Mouse (Mus musculus) B cell, adult 2 months (primary cell): ENCODE data around the gene Loxl3.

Source experiments
- DNase-seq, 2 experiments: peaks; one replicate each; pipeline ENCODE4 v3.0.0; 2022

Gene Loxl3

DNA sequence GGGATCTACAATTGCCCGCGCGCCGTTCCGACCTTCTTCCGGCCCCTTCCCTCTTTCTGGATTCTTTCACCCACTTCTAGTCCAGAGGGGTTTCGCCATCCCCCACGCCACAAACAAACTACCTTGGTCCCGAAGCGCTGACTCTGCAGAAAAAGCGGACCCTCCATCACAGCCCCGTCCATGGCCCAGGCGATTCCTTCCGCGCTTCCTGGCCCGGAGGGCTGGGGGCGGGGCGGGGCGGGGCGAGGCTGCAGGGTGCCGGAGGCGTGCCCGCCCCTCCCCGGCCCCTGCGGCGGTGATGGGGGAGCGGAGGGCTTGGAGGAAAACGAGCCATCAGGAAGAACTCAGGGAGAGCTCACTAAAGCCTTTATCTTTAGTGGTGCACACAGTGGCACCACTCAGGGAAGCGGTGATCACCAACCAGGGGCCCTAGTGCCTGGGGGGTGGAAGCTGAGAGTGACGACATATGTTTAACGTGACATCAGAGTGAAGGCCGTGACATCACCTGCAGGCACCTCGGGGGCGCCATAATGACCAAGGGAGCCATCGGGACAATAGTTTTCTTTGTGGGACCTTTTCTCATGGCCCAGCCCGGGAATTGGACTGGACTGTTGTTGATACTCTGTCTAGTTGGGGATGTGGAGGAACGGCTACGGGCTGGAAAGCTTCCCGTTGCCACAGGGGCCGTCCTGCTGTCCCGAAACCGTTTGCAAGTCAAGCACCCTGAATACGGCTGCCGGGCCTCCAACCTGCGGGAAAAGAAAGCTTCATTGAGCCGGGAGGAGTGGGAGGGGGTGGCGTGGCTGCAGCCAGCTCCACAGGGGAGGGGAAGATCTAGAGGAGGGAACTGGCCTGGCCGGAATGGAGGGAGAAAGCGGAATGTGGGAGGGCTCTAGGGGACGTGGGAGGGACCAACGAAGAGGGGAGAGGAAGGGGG lies at the start of gene Loxl3, which contains the start of gene Dok1:
Gene Loxl3 (plus strand): TSS at position 925 of the 937 bp plus-strand sequence.
Gene Dok1 (minus strand): TSS at position 223 of the 937 bp plus-strand sequence.
- peak; percentile 76 to 81 for DNase-seq

DNA sequence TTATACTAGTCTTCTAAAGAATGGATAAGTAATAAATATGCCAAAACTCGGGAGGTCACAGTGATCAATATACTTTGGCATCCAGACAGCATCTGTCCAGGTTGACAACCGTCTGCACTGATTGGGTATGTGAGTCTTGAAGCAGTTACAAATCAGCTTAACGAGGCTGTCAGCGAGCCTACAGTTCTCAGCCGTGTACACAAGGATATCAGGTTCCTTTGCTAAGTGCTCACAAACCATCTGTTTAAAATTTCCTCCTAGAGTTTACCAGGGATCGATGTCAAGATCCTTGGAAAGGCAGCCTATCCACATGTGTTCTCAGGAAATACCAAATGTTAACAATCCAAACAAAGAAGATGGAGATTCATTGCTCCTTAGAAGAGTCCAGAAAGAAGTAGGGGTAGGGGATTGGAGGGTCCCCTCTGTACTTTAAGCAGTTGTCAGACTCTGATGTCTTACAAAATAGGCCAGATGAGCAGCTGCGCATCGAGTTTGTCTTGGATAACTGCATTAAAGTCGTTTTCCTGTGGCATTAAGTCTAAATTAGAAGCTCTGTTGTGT lies 46.5 kb upstream of the Loxl3 start:
- DNase-seq: no peak

DNA sequence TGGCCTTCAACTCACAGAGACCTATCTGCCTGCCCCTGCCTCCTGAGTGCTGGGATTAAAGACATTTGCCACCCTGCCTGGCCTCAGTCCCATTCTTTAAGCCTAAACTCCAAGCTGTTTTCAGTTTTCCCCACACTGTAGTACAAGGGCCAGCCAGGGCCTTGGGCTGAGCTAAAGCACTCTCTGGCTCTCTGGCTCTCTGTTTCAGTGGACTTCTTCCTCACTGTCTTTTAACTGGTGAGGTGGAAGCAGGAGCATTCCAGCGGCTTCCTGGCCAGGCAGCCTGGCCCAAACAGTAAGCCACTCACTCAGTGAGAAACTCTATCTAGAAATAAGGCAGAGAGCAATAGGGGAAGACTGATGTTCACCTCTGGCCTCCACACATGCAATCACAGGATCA lies 40.3 kb upstream of the Loxl3 start:
- DNase-seq: no peak

DNA sequence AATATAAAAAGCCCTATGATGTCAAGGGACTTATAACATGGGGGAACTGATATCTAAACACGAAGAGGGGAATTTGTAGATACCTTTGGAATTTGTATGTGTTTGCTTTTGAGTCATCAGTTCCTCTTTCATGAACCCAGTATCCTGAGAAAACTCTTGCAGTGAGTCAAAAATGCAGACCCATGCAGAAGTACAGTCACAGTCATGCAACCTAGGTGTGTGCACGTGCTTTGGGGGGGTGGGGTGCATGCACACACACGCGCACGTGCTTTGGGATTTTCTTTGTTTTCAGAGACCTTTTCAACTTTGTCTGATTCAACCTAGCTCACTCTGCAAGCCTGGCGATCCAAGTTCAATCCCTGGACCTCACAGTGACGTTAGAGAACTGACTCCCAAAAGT lies 39.6 kb upstream of the Loxl3 start:
- DNase-seq: no peak

DNA sequence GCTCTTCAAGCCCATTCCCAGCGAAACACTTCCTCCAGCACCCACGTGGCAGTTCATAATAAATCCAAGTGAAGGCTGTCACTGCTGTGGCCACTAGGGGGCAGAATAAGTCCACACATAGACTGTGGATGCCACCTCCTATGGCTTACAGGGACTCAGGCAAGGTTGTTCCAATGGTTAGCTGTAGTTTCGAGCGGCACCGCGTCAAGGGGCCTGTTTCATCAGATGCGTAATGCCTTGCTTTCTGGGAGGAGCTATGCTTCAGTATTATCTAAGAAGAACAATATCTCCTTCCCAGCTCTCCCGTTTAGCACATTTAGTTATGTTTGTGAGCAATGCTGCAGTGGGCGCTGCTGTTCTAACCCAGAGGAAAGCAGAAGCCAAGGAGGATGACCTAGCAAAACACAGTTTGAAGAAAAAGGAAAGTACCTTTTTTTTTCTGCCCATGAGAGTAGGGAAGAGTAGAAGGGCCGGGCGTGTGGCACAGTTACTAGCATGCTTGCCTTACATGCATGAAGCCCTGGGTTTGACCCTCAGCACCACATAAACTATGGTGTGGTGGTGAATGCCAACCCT lies 37.1 kb upstream of the Loxl3 start:
- DNase-seq: peak; percentile 92 to 94

DNA sequence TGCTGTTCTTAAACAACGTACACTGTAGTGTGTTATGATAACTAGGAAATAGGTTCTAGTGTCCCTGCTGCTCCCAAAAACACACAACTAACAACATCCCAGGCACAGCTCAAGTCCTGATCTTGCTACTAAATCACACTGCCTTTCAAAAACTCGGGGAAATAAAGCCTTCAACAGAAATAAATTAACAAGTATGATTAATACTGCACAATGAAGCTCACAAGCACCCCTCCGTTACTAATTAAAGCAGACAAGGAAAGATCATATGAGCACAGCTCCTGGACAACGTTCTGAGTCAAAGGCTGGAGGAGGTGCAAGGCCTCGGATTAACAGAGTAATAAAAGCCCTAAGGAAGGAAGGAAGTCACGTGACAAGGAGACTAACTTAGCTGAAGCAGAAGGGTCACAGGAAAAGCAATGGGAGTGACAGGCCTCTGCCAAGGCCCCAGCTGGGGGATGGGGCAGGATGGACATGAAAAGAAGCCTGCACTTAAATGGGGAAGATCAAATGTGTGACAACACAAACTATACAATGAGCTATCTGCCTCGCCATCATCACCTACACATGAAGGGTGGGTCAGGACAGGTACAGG lies 36.4 kb upstream of the Loxl3 start:
- DNase-seq: no peak

DNA sequence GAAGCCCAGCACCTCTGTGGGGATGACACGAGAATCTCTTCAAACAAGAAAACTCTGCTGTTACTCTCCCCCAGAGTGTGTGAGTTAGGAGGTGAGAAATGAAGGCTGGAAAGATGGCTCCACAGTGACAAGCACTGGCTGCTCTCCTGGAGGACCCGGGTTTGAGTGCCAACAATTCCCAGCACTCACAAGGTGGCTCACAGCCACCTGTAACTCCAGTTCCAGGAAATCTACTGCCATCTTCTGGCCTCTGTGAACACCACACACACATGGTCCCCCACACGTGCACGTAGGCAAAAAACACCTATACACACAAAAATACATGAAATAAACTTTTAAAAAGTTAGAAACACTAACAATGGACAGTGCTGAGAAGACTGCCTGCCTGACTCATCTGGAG lies 35.6 kb upstream of the Loxl3 start:
- no peak for DNase-seq

DNA sequence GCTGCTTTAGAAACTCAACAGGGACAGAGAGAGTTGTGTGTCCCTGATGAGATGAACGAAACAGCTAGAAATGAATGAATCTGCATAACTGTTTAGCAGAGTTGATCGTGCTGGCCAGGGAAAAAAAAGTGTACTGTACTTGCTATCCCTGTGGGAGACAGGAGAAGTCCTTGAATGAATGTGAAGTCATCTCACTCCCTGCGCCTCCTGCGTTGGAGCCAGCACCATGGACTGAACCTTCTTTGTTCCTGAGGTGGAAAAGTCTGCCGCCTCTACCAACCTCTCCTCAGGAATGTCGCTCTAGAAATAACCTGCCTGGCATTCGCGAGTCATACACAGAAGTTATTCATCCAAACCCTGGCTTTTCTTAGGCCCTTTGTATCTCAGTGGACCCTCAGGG lies 34.0 kb upstream of the Loxl3 start:
- DNase-seq: no peak

DNA sequence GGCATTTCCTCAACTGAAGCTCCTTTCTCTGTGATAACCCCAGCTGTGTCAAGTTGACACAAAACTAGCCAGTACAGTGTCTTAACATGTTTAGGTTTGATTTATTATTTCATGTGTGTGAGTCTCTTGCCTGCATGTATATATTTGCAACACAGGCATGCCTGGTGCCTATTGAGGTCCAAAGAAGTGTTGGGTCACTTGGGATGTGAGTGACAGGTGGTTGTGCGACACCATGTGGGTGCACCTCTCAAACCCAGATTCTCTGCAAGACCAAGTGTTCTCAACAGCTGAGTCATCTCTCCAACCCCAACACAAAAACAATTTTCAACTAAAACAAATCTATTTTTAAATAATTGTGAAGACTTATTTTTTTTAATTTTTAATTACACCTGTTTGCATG lies 30.9 kb upstream of the Loxl3 start:
- no peak for DNase-seq

DNA sequence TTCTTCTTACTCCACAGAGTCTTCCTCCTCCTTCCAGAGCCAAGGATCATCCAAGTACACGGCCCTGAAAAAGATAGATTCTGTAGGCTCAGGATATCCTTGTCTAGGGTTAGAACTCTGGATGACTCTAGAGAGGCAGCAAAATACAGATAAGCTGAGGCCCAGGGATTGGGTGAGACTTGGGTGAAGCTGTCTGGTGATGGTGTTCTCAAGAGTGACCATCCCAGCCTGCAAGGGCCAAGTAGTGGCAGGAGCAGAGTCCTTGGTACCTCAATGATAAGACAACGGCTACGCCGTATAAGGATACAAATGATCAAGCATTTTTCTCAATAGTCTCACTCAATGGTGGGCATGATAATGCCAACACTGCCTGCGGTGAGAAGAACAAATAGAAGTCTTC lies 30.1 kb upstream of the Loxl3 start:
- DNase-seq: no peak

DNA sequence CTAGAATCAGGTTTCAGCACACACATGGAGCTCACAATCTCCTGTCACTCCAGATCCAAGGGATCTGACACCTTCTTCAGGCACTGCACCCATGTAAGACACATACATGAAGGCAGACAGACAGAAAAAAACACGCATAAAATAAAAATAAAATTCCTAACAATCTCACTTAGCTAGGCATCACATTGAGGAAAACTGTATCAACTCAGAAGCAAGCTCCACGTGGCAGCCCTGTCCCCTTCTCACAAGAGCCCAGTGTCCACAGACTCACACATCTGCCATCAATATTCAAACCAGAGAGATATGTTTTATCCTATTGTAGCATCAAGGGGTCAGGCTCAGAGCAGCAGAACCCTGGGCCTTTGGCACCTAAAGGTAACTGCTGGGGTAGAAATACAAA lies 29.7 kb upstream of the Loxl3 start:
- no peak for DNase-seq

DNA sequence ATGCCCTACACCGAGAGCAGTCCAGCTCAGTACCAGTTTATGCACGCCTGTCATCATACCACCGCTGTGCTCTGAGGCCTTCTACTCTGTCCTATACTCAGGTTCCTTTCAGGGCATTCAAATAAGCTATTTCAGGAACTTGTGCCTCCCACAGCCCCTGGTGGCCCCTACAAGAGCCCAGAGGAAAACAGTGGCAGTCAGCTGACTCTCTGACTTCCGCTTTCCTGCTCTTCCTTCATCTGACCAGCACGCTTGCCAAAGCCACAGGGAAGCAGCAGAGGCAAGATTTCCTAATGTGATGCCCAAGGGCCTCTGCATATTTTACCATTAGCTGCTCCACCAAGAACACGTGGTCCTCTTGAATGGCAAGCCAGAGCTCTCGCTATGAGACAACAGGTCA lies 29.1 kb upstream of the Loxl3 start:
- peak; percentile 55 to 57 for DNase-seq

DNA sequence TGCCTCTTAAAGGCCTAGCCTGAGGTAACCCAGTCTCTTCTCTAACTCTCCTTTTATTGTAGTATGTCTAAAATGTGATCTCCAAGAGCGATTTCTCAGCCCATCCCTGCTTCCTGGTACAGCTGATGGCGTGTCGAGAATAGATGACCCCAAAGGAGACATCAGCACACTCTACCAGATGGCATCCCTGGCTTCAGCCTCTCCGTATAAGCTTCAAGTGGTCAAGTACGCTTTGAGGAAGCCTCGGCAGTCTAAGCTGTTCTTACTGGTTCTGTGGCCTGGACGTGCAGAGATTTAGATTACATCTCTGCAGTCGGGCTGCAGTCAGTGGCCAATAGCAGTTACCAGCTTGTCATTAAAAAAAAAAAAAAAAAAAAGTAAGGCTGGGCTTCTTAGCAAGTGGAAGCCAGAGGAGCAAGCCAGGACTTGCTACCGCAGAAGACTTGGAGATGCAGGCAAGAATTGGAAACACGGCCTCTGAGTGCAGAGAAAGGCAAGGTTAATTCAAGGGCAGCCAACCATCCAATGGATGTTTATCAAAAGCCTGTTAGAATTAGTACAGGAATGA lies 28.4 kb upstream of the Loxl3 start:
- DNase-seq: no peak

DNA sequence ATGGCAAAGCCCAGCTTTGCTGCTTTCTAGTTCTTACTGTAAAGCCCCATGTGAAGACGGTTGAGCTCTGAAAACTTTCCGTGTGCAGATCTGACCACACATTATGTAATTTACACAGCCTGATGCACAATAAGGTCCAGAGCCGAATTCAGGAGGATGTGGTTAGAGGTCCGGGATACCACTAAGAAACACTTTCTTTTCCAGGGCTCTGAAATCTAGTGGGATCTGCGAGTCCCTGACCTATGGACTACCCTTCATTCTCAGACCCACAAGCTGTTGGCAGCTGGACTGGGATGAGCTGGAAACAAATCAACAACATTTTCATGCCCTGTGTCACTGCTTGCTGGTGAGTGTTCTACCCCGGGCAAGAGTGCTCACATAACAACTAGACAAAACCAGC lies 27.9 kb upstream of the Loxl3 start:
- no peak for DNase-seq

DNA sequence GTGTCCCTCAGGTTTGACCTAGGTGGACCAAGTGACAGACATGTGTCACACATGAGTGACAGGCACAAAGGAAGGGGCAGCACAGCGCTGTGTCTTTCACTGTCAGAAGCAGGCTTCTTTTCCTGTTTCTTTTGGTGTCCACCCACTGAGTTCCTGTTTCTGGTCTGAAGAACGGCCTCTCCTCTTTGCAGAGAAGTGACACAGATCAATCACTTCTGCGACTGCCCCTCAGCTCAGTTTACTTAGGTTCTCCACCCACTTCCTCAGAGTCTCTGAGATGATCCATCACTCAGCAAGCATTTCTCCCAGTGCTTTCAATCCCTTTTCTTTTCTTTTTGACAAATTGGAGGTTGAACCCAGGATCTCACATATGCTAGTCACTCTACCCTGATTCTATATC lies 25.3 kb upstream of the Loxl3 start:
- DNase-seq: no peak

DNA sequence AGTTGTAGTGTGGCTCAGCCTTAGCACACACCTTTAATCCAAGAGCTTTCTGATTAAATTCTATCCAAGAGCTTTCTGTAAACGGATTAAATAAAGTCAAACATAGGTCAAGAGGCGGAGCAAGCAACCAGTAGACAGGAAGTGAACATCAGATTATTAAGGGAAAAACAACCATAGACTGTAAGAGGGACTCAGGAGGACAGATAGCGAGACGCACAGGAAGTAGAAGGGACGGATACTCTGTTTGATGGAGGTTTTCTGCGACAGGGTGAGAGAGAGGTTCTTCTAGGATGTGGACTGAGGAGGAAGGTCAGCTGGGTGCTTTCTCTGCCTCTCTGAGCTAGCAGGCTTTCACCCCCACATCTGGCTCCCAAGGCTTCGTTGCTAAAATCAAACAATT lies 24.0 kb upstream of the Loxl3 start:
- DNase-seq: no peak

DNA sequence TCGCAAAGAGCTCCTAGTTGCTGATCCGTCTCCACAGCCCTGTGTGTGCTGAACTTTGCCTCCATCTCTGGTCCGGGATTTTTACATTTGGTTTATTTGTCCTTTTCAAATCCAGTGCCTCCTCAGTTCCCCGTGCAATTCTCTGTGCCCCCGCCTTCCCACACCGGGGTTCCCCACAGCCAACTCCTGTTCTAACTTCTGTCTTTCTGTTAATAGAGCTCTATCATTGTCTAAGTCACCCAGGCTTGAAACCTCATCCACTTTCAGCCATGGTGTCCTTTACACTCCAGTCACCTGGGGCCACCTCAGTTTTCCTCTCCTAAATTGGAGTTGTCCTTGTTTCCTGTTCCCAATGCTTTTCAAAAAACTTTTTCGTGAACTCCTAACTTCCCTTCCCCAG lies 22.7 kb upstream of the Loxl3 start:
- peak; percentile 49 to 56 for DNase-seq

DNA sequence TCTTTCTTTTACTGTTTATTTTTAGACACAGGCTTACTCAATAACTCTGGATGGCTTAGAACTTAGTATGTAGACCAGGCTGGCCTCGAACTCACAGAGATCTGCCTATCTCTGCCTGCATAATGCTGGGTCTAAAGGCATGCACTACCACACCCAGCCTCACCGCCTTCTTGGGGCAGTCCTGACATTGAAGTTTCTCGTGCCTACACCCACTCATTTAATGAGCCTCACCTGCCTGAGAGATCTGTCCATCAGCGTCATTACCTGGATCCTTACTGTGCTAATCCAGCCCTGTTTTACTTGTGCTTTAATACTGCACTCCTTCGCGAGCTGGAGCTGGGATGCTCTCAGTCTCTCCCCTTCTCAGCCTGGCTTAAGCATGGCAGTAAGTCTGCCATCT lies 22.2 kb upstream of the Loxl3 start:
- DNase-seq: no peak

DNA sequence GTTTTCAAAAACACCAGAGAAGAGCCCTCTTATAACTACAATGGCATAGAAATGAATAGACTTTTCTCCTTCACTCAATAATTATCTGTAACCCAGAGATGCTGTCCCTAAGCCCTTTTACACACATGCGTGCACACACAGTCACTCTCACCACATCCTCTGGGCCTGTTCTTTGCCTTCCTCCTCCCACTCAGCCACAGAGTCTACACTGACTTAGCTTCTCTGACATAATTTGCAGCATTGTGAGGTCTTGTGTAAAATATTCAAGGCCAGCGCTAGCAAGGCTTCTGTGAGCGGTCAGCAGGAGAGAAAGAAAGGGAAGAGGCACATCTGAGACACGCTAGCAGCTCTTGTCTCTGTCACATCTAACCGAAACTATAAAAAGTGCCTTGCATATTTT lies 20.5 kb upstream of the Loxl3 start:
- peak; percentile 47 to 53 for DNase-seq

DNA sequence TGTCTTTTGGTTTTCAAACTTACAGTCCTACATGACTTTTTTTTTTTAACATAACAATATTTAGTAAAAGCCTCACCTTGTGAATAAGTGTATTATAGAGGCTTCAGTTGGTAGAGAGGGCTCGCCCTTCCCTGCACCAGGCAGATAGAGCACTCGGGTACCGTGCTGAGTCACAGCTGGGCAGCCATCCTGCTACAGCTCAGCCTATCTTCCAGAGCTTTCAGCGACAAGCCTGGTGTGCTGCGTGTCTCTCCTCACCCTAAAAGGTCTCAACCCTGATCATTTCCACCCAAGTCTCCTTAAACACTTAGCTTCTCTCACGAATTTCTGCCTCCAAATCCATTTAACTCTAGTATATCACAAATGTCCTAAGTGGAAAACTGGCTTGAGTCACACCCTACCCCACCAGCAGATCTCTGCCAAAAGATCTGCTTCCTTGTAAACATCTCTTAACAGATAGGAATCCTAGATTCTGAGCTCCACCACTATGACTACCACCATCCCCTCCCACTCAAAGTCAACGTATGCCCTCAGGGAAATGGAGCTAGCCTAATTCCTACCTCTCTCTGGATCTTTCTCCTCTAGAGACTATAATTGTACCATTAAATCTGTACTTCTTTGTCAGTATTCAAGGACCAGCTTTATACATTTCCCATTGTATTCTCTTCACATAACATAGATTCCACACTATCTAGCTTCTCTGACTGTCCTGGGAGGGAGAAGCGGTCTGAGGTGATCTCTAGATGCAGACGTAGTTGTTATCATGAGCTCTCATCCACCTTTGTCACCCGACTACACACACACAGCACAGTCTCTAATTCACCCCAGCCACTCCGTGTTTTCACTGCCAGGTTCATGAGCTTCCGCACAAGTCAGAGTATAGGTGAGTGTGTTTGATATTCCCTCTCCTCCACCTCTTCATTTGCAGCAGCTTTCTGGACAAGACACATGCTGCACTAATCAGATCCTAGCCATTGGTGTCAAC lies 19.2 kb upstream of the Loxl3 start:
- DNase-seq: no peak

DNA sequence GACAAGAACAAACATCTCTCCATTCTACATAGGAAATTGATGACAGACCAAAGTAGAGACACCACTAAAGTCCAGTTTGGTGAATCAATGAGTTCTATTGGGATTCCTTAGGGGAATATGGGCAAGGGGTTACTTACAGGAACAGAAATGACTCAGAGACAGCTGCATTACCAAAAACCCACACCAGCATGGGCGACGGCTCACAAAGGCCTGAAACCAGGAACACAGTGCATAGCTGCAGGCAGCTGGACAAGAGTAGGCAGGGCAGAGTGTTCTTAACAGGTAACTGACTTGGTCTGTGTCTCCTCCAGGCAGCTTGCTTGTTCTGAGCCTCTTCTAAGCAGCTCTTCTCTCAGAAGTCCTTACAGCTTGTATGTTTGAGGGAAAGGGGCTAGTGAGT lies 18.2 kb upstream of the Loxl3 start:
- no peak for DNase-seq

DNA sequence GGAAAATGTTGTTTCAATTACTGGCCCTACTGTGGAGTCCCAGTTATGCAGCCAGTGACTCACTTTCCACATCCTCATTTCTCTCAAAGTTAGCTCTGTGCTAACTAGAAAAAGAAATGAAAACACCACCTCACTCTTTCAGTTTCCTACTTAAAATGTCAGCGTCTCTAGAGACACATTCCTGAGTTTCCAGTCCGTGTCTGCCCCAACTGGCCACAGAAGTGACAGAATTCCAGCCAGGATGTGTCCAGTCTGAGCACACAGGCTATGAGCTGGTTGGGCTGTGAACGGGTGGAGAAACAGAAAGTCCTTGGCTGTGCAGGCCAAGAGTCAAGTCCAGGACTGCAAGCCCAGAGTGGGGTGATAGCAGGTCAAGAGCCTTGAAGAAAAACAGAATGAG lies 16.8 kb upstream of the Loxl3 start:
- DNase-seq: no peak
